Mouse (Mus musculus) brown adipose tissue, adult 24 weeks (tissue): ENCODE measurements around the gene Rrm1. TPM values are rescaled to one million over a fixed set of nuclear protein-coding genes. Genes with fewer than 3 reads are reported as not detected.
"Not testable (repeated sequence)": the region's sequence is repeated elsewhere in the genome, so short reads cannot be mapped to it uniquely, and the experiment has no call there.

Experiments
- H3K27ac ChIP-seq: fragments of 200-500 bp; replicated peaks from 2 replicates; pipeline ENCODE4 v1.5.1; 2012; ENCODE audit warnings: low read depth, mild to moderate bottlenecking, low read length
- H3K4me1 ChIP-seq: fragments of 200-500 bp; 2 replicates; pipeline ENCODE4 v1.6.1; 2012; ENCODE audit warnings: low read length, mixed read lengths; ENCODE audit not compliant: control insufficient read depth, insufficient read depth, insufficient read length
- H3K4me3 ChIP-seq: fragments of 200-500 bp; 2 replicates; pipeline ENCODE4 v1.5.1; 2012; ENCODE audit warnings: low read depth, mild to moderate bottlenecking, low read length, moderate library complexity; ENCODE audit not compliant: insufficient read depth
- polyA plus RNA-seq: library from polyadenylated mRNA; stranded (reverse); fragments of >200 nt; gene quantifications from 2 replicates; pipeline ENCODE4 v1.2.4, GENCODE M21; 2012; ENCODE audit not compliant: missing spikeins, insufficient read depth, insufficient read length

The Rrm1 gene
- polyA plus RNA-seq, 1 experiment = 19.5 TPM

DNA sequence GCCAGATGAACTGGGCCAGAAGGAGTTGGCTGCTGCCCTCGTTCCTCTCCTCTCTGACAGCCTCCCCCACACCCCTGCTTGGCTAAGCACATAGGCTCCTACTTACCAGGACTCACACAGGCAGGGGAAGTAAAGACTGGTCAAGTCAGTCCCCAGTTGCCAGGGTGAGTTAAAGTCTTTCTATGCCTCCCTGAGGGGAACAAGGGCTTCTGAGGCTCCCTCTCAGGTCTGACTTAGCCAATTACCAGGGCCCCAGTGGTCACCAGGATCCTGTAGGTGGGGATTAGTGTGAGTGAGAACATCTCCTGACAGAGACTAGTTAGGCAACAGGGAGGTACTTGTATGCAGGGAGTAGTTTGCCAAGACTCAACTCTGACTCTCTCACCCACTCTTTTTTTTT is 46.7 kb downstream of the Rrm1 start, which contains the start of gene Olfr544:
Gene Olfr544, minus strand, starts transcription at position 153 of the 400 bp plus-strand sequence.
- Histone ChIP-seq H3K27ac (no peak within 1 kb of the TSS), H3K4me3 (no peak within 1 kb of the TSS), H3K4me1 (peaks cover 2% of the 10 kb centered on the region; the same call in 1 of the 2 replicates)

DNA sequence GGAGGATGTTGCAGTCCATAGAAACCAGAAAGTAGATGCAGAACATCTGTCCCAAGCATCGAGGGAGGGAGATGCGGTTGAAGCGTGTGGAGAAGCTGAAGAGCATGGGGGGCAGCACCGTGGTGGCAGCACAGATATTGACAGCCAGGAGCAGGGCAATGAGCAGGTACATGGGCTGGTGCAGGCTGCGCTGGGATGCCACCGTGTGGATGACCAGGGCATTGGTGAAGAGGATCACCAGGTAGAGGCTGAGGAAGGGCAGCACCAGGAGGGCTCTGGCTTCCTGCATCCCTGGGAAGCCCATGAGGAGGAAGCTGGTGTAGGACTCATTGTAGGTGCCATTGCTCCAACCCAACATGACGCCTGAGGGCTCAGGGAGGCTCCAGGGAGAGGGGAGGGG is 52.9 kb downstream of the Rrm1 start:
- not testable (repeated sequence) for H3K4me1 ChIP-seq, H3K4me3 ChIP-seq, H3K27ac ChIP-seq

DNA sequence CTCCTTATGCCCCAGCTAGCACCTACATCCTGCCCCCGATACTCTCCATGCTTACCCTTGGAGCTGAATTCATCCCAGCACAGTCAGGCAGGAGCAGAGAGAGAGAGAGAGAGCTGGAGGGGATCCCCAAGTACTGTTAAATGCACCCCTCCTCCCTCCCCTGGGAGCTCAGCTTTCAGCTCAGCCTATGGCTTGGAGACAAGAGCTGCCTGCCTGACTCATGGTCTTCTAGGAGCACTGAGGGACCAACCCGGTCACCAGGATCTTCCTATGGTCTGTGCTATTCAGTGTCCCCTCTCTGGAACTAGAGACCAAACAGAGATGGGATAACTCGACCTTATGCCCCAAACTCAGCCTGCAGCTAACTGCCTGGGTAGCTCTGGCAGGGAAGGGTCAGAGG is 58.0 kb downstream of the Rrm1 start, which contains the start of gene Olfr545:
Gene Olfr545, minus strand, starts transcription at position 101 of the 400 bp plus-strand sequence.
- H3K27ac ChIP-seq = no peak within 1 kb of the TSS
- H3K4me1 ChIP-seq = no peaks in the 10 kb centered on the region
- H3K4me3 ChIP-seq = no peak within 1 kb of the TSS

DNA sequence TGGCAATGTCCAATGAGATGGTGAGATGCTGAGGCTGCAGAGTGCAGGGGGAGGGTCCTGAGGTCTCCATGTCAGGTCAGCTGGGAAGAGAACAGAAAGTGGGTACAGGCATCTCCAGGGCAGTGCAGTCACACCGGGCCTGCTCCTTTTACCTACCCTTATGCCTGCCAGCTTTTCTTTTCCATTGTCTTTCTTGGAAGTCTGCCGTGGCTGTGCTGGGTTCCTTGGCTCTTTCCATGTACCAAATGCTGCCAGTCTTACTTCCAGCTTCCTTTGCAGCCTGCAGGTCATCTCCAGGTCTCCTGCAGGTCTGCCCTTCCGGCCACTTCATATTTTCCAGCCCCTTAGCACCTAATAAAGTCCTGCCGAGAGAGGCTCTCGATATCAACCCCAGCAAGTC is 60.5 kb downstream of the Rrm1 start:
- H3K4me3 ChIP-seq = no peak overlapping the region
- no peaks in the 10 kb centered on the region for H3K4me1 ChIP-seq
- H3K27ac ChIP-seq = no peak overlapping the region

DNA sequence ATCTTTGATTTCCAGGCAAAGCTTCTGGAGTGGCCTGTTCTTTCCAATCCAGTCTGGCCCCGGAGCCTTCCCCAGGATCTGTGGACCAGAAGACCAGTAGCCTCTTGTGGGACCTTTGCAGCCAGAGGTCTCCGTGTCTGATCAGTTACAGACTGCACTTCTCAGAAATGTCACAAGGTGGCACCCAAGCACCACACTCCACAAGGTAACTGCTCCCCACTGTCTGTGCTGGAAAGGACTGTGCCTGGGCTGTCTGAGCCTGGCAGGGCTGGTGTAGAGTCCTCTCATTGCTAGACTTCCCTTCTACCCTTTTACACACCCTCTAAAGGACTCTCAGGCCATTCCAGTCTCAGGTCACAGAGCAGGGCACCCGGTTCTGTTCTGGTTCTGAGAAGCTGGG is 65.4 kb downstream of the Rrm1 start:
- H3K4me1 ChIP-seq = no peaks in the 10 kb centered on the region
- no peak overlapping the region for H3K27ac ChIP-seq
- no peak overlapping the region for H3K4me3 ChIP-seq

DNA sequence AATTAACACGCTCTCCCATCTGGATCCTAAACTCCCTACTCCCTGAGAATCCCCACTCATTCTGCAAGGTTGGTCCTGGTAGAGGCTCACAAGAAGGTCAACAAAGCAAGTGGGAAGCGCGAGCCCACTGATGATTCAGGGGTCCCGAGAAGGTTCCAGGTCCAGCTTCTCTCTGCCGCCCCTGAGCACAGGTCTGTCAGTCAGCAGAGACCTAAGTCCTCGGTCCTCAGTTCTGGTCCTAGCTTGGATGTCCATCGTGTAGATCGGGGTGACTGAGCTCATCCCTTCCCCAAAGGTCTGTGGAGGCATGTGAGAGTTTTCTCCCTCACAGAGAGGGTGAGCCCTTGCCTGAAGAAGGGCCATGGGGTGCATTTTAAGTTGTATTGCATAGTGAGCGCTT is 66.6 kb downstream of the Rrm1 start:
- no peak overlapping the region for H3K27ac ChIP-seq
- H3K4me1 ChIP-seq = no peaks in the 10 kb centered on the region

DNA sequence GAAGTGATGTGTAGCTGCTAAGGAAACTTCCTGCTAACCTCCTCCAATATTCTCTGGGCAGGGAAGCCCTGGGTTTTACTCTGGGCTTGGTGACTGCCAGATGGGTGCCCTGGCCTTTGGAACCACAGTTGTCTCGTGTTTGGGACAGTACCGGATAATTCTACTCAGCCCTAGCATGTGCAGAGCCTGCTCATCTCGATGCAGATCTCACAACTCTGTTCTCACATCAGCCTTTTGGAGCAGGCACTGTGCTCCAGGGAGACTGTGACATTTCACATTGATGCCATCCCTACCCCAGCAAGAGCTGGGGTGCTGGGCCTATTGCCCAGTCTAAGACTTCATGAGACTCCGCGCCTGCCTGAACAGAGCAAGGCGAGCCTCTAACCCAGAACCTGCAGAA is 67.2 kb downstream of the Rrm1 start:
- no peak overlapping the region for H3K27ac ChIP-seq
- H3K4me3 ChIP-seq = no peak overlapping the region
- H3K4me1 ChIP-seq = no peaks in the 10 kb centered on the region

More for the DNA sequence above, 66.6 kb downstream of the Rrm1 start:
- no peak overlapping the region for H3K4me3 ChIP-seq

DNA sequence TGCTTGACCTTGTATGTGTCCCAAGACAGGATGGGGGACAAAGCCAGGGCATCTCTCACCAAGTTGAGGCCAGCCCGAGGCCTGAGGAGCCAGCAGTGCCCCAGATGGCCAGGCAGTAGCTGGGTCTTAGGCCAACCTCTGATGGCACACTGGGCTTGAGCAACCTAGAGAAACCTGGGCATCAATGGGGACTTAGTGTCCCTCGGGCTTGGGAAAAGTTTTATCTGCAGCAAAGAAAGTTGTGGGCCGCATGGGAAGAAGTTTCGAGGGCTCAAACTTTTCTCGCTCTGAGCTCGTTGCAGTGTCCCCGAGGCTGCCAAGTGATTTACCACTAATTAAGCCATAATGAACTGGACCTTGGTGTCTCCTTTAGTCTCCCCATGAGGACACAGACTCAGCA is 68.2 kb downstream of the Rrm1 start:
- H3K4me1 ChIP-seq = no peaks in the 10 kb centered on the region
- no peak overlapping the region for H3K27ac ChIP-seq
- H3K4me3 ChIP-seq = no peak overlapping the region

DNA sequence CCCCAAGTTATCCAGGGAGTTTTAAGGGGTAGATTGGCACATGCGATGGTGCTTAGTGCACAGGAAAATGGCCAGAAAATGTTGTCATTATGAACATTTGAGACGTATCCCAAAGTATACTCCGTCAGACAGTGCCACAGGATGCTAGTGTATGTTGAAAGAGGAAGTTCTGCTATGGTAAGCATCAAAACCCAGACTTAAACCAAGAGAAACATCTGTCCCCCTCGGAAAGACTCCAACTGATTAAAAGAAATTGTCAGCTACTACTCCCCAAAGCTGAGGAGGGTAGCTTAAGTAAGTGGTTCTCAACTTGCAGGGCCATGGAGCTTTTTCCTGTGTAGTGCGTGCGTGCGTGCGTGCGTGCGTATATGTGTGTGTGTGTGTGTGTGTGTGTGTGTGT is 70.4 kb downstream of the Rrm1 start:
- Histone ChIP-seq H3K27ac (no peak overlapping the region), H3K4me3 (no peak overlapping the region)

DNA sequence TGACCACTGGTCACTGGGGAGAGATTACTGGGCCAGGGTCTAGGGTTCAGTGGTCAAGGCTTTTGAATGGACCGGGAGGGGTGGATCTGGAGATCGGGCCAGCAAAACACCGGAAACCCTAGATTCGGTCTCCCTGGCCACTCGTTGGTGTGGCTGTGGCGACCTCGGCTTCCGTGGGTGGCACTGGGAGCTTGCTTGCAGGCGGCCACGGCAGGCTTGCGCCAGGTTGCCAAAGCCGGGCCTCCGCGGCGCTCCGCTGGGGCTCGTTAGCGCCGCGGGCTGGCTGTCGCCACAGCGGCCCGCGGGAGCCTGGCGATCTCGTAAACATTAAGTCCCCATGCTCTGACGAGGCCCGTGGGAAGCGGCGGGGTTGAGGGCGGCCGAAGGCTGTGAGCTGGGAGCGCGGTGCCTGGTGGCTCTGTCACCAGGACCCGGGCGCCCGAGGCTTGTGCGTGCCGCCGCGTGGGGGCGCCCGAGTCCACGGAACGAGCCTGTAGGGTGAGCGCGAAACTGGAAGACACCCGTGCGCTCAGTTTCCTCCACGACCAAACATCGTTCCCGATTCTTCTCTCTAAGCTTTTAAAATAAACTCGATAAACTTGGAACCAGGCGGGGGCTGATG is 71.4 kb downstream of the Rrm1 start:
- Histone ChIP-seq H3K4me1 (no peaks in the 10 kb centered on the region), H3K4me3 (peak overlapping the region; percentile 40), H3K27ac (no peak overlapping the region)

More for the DNA sequence above, 70.4 kb downstream of the Rrm1 start:
- no peaks in the 10 kb centered on the region for H3K4me1 ChIP-seq

DNA sequence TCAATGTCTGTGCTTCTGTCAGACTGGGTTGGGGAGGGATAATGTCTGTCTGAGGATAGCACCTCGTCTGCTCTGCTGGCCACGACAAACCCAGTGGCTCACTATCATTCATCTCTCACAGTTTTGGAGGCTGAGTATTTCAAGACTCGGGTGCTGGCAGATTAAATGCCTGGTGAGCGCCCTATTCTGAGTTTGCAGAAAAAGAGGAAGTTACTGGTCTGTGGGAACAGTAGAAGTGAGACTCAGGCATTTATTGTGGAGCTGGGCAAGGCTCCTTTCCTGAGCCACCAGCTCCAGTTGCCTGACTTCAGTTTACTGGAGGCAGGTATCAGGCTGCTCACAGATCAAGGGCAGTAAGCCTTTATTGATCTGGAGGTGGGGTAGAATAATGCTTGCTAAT is 72.6 kb downstream of the Rrm1 start:
- Histone ChIP-seq H3K4me1 (no peaks in the 10 kb centered on the region), H3K27ac (no peak overlapping the region)

DNA sequence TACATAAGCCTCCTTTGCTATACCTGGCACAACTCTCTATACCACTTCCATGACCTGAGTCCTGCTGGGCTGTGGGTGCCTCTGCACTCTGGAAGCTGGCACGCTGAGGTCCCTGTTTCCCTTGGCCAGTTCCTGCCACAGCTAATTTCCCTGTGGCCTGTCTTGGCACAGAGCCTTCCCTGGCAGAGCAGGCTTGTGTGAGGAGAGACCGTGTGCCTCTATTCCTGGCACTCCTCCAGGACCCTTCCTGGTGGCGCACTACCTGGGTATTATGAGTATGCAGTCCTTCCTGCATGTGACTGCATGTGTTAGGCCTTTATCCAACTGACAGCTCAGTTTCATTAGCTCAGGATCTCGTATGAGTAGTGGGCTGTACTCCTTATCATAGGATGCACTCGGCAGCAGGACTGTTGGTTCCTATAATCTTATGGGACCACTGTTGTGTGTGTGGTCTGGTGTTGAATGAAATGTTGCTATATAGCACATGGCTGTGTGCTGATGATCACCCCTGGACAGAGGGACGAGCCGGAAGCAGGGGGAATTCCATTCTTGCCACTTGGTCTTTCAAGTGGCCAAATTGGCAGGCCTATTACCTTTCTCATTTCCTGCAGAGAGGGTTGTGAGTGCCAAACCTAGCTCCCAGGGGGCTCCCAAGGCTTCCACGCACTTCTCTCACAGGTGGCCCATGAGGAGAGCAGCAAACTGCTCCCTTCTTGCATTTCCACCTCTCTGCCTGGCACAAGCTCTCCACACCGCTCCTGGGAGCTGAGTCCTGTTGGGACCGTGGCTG is 75.0 kb downstream of the Rrm1 start:
- no peak overlapping the region for H3K4me3 ChIP-seq
- H3K4me1 ChIP-seq = no peaks in the 10 kb centered on the region
- no peak overlapping the region for H3K27ac ChIP-seq

More for the DNA sequence above, 72.6 kb downstream of the Rrm1 start:
- no peak overlapping the region for H3K4me3 ChIP-seq

DNA sequence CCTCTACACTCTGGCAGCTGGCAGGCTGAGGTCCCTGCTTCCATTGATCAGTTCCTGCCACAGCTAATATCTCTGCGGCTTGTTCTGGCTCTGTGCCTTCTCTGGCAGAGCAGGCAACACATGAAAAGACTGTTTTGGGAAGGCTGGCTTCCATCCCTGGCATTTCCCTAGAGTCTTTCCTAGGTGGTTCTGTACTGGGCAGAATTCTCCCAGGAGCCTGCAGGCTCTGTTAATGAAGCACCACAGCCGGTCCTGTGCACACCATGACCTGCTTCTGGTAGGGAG is 75.5 kb downstream of the Rrm1 start:
- no peaks in the 10 kb centered on the region for H3K4me1 ChIP-seq
- no peak overlapping the region for H3K4me3 ChIP-seq
- no peak overlapping the region for H3K27ac ChIP-seq
